Mouse (Mus musculus) lung, embryonic 16.5 days (tissue): ENCODE data around the gene Golga2. TPM values are rescaled to one million over a fixed set of nuclear protein-coding genes. Genes with fewer than 3 reads are reported as not detected.

Experiments used
- ATAC-seq: fragments of 200-750 bp; cut with Nextera tagmentation; 2 replicates; pipeline ENCODE4 v1.8.0; 2017; ENCODE audit warnings: low read depth, mild to moderate bottlenecking, moderate library complexity
- H3K27ac ChIP-seq: fragments of 300-500 bp; sonication (generic); 2 replicates; pipeline ENCODE4 v1.5.1; 2014; ENCODE audit warnings: mild to moderate bottlenecking, control low read depth, low read length
- H3K27me3 ChIP-seq: fragments of 300-500 bp; sonication (generic); 2 replicates; pipeline ENCODE4 v1.6.1; 2014; ENCODE audit warnings: low read depth, low read length, mixed read lengths; ENCODE audit not compliant: control insufficient read depth, insufficient read depth
- H3K36me3 ChIP-seq: fragments of 300-500 bp; sonication (generic); 2 replicates; pipeline ENCODE4 v1.6.1; 2014; ENCODE audit warnings: low read length; ENCODE audit not compliant: control insufficient read depth, insufficient read depth
- H3K4me1 ChIP-seq: fragments of 300-500 bp; sonication (generic); replicated peaks from 2 replicates; pipeline ENCODE4 v1.6.1; 2014; ENCODE audit warnings: low read length, mixed read lengths; ENCODE audit not compliant: control insufficient read depth, insufficient read depth
- H3K4me2 ChIP-seq: fragments of 300-500 bp; sonication (generic); 2 replicates; pipeline ENCODE4 v1.6.1; 2014; ENCODE audit warnings: low read depth, low read length, control low read depth
- H3K4me3 ChIP-seq: fragments of 300-500 bp; sonication (generic); 2 replicates; pipeline ENCODE4 v1.5.1; 2014; ENCODE audit warnings: mild to moderate bottlenecking, low read length, control low read depth
- H3K9ac ChIP-seq: fragments of 300-500 bp; sonication (generic); 2 replicates; pipeline ENCODE4 v1.6.1; 2014; ENCODE audit warnings: low read length, control low read depth
- H3K9me3 ChIP-seq: fragments of 300-500 bp; sonication (generic); 2 replicates; pipeline ENCODE4 v1.6.1; 2016; ENCODE audit warnings: low read length; ENCODE audit not compliant: control insufficient read depth
- whole genome bisulfite sequencing: fragments of 180-500 bp; shearing (Covaris S2); extraction: QIAGEN DNeasy Blood & Tissue Kit; methylation state at CpG from one replicate; pipeline ENCODE4 v1.1.7; 2014; 5-methylcytosine and 5-hydroxymethylcytosine counted together
- polyA plus RNA-seq: library from polyadenylated mRNA; unstranded; fragments of >200 nt; fragmentation: Nextera tagmentation; extraction: Ambion mirVana; gene quantifications from 2 replicates; pipeline ENCODE4 v1.2.1, GENCODE M21; 2015

The Golga2 gene
- polyA plus RNA-seq, 1 experiment from 2014 or later: 25.8 TPM

DNA sequence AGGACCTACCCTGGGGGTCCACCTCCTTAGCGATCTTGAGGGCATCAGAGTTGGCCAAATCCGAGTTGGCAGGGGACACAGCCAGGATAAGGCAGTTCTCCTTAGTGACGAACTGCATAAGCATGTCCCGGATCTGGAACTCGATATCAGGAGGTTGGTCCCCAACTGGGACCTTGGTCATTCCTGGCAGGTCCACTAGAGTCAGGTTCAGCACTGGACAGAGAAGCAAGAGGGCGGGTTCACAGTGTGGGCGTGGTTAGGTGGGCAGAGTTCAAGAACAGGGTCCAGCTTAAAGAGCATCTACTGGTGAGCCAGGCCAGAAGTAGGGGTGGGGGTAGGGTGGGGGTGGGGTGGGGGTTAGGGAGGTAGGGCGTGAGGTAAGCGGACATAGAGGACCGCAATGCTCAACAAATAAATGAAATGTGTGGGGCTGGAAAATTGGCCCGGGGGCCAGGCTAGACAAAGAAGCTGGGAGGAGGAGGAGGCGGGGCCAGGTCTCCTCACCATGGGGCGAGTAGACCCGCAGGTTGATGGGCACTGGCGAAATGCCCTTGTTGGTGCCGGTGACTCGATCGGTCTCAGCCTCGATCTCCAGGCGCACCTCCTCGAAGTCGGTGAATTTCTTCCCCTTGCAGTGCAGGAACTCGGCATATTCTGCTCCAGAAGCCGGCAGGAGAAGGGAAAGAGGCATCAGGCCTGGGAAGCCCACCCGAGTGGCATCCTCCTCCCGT, 52.9 kb downstream of the Golga2 start:
- WGBS: 48% methylated on average over 26 of the region's 26 CpGs

DNA sequence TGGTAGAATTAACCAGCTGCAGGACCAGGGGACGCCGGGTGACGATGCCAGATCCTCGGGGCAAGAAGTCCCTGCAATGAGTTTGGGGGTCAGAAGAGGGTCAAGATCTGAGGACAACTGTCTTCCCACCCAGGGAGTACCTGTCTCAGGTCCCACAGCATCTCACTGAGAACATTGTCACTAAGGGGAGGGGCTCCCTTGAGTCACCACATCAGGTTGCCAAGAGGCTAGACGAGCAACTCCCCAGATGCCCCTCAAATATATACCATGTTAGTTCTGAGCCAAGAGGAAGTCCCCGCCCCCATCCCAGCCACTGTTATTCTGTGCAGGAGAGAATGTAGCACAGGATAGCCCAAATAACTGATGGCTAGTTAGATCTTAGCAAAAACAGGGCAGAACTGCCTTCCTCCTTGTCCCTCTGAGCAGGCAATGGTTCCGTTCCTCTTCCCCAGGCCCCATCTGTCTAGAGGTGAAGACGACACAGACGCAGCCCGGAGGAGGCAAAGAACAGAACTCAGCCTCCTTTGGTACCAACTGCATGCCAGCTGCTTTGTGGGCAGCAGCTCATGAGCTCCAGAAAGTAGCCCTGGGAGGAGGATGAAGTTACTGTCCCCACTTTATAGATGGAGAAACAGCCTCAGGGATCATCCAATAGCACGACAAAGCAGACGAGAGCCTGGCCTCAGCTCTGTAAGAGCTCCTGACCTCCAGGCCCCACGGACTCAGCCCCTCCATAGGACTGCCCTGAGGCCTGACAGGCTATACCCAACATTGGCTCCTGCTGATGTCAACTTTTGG, 53.9 kb downstream of the Golga2 start:
- H3K4me2 ChIP-seq: no peak overlapping the region
- no peaks in the 10 kb centered on the region for H3K4me1 ChIP-seq
- H3K9me3 ChIP-seq: no peaks in the 10 kb centered on the region
- ATAC-seq: no peak
- 74% methylated on average over 13 of the region's 13 CpGs for WGBS
- no peak overlapping the region for H3K9ac ChIP-seq
- no peak overlapping the region for H3K4me3 ChIP-seq
- no peak overlapping the region for H3K27ac ChIP-seq
- H3K36me3 ChIP-seq: no peaks in the 10 kb centered on the region
- no peaks in the 10 kb centered on the region for H3K27me3 ChIP-seq

More for the DNA sequence above, 52.9 kb downstream of the Golga2 start:
- 0 out of 2 replicates have a peak, but pooled peaks have one; percentile 9 for ATAC-seq
- Histone ChIP-seq H3K9ac (no peak overlapping the region), H3K27ac (no peak overlapping the region), H3K4me3 (no peak overlapping the region), H3K4me1 (no peaks in the 10 kb centered on the region), H3K36me3 (no peaks in the 10 kb centered on the region), H3K4me2 (no peak overlapping the region), H3K27me3 (no peaks in the 10 kb centered on the region), H3K9me3 (no peaks in the 10 kb centered on the region)

DNA sequence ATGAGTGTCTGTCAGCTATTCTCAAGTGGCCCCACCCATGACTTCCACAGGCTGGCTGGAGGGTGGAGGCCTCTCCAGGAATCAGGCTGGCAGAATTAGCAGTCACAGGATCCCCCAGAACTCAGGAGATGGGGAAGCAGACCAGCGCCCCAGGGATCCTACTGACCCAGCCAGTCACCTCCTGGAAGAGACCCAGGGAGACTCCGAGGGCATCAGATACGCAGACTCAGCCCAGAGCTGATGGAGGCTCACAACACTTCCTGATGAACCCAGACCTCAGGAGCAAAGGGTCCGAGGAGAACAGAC, 54.4 kb downstream of the Golga2 start:
- Histone ChIP-seq H3K27ac (no peak overlapping the region), H3K36me3 (no peaks in the 10 kb centered on the region), H3K4me1 (no peaks in the 10 kb centered on the region), H3K4me3 (no peak overlapping the region), H3K9ac (no peak overlapping the region), H3K4me2 (no peak overlapping the region), H3K27me3 (no peaks in the 10 kb centered on the region), H3K9me3 (no peaks in the 10 kb centered on the region)
- no peak for ATAC-seq
- WGBS: 81% methylated on average over 4 of the region's 4 CpGs

DNA sequence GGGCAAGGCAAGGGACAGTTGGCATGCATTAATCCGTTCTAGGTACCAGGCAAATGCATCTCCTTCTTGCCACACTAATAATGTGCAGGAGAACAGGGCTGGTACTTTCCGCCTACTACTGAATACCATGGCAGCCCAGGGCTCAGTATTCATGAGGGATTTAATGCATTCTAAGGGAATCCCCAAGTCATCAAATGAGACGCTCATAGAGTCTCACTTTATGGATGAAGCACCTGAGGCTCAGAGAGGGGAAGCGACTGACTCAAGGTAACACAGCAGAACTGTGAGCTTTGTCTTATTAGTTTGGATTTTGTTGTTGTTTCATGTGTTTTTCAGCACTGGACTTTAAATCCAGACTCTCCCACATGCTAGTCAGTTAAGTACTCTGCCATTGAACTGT, 54.9 kb downstream of the Golga2 start:
- Histone ChIP-seq H3K4me2 (no peak overlapping the region), H3K27me3 (no peaks in the 10 kb centered on the region), H3K27ac (no peak overlapping the region), H3K36me3 (no peaks in the 10 kb centered on the region), H3K9ac (no peak overlapping the region), H3K4me3 (no peak overlapping the region), H3K4me1 (no peaks in the 10 kb centered on the region), H3K9me3 (no peaks in the 10 kb centered on the region)
- 91% methylated on average over 4 of the region's 4 CpGs for WGBS
- ATAC-seq: no peak

DNA sequence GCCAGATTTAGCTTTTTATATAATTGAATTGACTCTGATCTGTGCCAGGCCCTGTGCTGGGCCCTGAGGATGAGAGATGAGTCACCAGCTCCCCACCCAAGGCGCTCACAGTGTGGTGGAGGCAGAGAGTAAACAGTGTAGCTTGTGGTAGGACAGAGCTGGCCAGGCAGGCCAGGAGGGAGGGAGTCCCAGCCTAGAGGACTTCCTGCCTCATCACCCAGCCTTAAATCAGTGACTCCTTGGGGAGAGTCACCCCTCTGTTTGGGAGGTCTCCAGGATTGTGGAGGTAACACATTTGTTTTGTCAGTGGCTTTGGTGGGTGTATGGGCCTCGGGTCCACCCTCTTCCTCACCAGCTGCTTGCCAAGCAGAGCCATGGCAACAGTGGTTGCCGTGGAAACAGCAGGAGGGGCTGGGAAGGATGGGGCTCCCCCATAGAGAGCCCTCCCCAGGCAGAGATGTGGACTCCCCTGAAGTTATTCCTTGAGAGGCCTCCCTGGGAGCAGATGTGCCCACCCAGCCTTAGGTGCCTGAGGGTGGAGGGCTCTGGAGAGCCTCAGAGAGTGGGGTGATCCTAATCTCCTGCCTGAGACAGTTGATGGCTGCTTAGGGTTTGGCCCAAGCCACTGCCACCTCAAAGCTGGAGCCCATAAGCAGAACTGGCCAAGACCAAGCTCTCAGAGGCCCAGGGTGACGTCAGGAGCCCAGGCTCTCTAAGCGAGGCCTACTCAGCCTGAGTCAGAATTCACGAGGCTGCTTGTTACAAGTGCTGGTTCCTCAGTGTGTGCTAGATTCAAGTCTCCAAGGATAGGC, 55.6 kb downstream of the Golga2 start:
- H3K27ac ChIP-seq: no peak overlapping the region

DNA sequence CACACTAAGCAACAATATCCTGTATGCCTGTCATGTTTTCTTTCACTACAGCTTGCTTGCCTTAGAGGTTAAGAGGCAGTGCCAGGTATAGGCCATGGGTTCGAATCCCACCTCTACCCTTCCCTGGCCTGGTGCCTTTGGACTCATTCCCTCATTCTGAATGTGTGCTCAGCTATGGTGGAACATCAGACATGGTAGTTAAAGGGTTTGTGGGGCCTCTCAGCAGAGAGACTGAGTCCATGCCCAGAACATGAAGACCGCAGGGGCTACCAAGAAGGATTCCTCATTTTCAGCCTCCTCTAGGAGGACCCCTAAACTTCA, 56.1 kb downstream of the Golga2 start:
- Histone ChIP-seq H3K4me3 (no peak overlapping the region), H3K36me3 (no peaks in the 10 kb centered on the region), H3K27ac (no peak overlapping the region), H3K9ac (no peak overlapping the region), H3K9me3 (no peaks in the 10 kb centered on the region), H3K4me2 (no peak overlapping the region), H3K4me1 (no peaks in the 10 kb centered on the region), H3K27me3 (no peaks in the 10 kb centered on the region)
- 89% methylated on average over 2 of the region's 2 CpGs for WGBS
- no peak for ATAC-seq

More for the DNA sequence above, 55.6 kb downstream of the Golga2 start:
- H3K4me1 ChIP-seq: no peaks in the 10 kb centered on the region
- H3K36me3 ChIP-seq: no peaks in the 10 kb centered on the region
- WGBS: 69% methylated on average over 6 of the region's 6 CpGs
- H3K27me3 ChIP-seq: no peaks in the 10 kb centered on the region
- H3K9me3 ChIP-seq: no peaks in the 10 kb centered on the region
- no peak overlapping the region for H3K4me2 ChIP-seq
- no peak overlapping the region for H3K4me3 ChIP-seq
- H3K9ac ChIP-seq: no peak overlapping the region
- peak; percentile 42; the same call in 1 of the 2 replicates for ATAC-seq

DNA sequence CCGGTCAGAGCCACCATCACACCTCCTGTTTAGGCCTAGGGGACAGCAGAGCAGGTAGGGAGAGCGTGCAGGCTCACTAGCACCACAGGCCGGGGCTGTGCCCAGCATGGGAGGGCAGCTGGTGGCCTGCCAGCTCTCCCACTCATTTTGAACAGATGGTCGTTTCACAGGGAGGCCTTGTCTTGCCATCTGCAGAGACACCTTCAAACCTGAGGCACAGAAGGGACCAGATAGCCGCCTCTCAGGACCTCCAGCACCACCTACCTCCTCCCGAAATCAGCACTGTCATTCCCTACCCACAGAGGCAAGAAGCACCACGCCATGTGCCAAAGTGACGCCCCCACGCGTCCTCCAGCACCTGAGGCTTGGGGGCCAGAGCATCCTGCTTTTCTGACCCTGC, 56.9 kb downstream of the Golga2 start:
- ATAC-seq: no peak
- no peaks in the 10 kb centered on the region for H3K36me3 ChIP-seq
- no peaks in the 10 kb centered on the region for H3K27me3 ChIP-seq
- H3K9me3 ChIP-seq: no peaks in the 10 kb centered on the region
- H3K4me3 ChIP-seq: no peak overlapping the region
- H3K27ac ChIP-seq: no peak overlapping the region
- H3K9ac ChIP-seq: no peak overlapping the region
- no peak overlapping the region for H3K4me2 ChIP-seq
- 71% methylated on average over 10 of the region's 10 CpGs for WGBS
- no peaks in the 10 kb centered on the region for H3K4me1 ChIP-seq

DNA sequence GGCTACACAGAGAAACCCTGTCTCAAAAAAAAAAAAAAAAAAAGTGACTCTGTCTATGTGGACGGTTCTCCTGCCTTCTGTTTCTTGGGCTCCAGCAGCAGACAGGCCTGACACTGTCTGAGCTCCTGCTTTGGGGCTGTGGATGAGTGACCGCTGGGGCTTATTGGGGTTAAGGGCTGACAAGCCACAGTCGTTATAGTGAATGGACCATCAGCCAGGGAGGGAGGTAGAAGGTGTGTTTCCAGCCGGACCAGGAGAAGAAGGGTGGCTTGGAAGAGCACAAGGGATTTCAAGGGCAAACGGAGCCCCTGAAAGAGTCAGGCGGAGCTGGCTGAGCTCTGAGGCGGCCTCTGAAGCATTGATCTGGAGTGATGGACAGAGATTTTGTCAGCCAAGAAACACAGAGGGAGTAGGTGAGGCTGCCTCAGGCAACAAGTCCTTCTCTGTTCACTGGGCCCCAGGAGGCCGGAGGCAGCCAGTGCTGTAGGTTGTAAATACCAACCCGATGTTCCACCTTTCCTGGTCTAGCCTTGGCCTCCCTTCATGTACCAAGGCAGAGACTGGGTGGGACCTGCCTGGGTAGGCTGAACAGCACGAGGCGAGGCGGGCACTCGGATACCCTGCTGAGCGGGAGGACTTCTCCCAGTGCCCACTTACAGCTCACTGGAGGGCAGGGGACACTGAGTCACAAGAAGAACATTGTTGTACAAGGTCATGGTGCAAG, 57.6 kb downstream of the Golga2 start:
- no peak overlapping the region for H3K4me2 ChIP-seq
- H3K27ac ChIP-seq: no peak overlapping the region
- ATAC-seq: no peak
- no peaks in the 10 kb centered on the region for H3K27me3 ChIP-seq
- H3K36me3 ChIP-seq: no peaks in the 10 kb centered on the region
- no peaks in the 10 kb centered on the region for H3K4me1 ChIP-seq
- H3K4me3 ChIP-seq: no peak overlapping the region
- no peak overlapping the region for H3K9ac ChIP-seq
- 75% methylated on average over 14 of the region's 14 CpGs for WGBS
- H3K9me3 ChIP-seq: no peaks in the 10 kb centered on the region

DNA sequence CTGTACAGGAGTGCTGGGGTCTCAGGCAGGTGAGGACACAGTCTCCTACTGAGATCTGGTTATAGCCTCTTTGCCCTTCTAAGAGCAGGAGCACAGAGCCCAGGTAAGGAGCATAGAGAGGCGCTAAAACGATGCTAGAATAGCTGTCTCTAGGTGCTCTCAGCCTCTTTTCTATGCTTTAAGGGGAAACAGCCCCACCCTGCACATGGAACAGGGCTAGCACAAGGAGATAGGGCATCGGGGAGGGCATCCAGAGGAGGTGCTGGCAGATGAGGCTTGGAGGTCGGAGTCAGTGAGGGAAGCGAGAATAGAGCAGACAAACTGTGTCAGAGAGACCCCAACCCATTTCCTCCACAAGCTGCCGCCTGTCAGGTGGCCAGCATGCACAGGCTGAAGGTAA, 59.8 kb downstream of the Golga2 start:
- no peaks in the 10 kb centered on the region for H3K9me3 ChIP-seq
- no peak overlapping the region for H3K9ac ChIP-seq
- no peaks in the 10 kb centered on the region for H3K36me3 ChIP-seq
- no peak for ATAC-seq
- H3K4me3 ChIP-seq: no peak overlapping the region
- no peaks in the 10 kb centered on the region for H3K27me3 ChIP-seq
- WGBS: 67% methylated on average over 6 of the region's 6 CpGs
- no peak overlapping the region for H3K27ac ChIP-seq
- peaks cover 3% of the 10 kb centered on the region; the same call in 1 of the 2 replicates for H3K4me1 ChIP-seq
- no peak overlapping the region for H3K4me2 ChIP-seq
